Mouse (Mus musculus) CD8-positive naive resting alpha-beta T cell, adult 2 months (primary cell): ENCODE data around the gene Nudt6.

Source experiments
- DNase-seq, 2 experiments: peaks; one replicate each; pipeline ENCODE4 v3.0.0; 2022; ENCODE audit warnings: low read depth in 2 of 2, low spot score in 2 of 2

Gene Nudt6

GRCm38 (mm10) chr3:37383096-37383765 lies 36.8 kb downstream of the Nudt6 start:
- no peak for DNase-seq

GRCm38 (mm10) chr3:37381457-37381856 lies 38.6 kb downstream of the Nudt6 start:
- no peak for DNase-seq

GRCm38 (mm10) chr3:37379930-37380881 lies 39.8 kb downstream of the Nudt6 start:
- no peak for DNase-seq

- no peak for DNase-seq
These were observed 40.8 kb downstream of the Nudt6 start for GRCm38 (mm10) chr3:37379201-37379600.

GRCm38 (mm10) chr3:37378412-37378811 lies 41.6 kb downstream of the Nudt6 start:
- no peak for DNase-seq

- no peak for DNase-seq
These were observed 42.1 kb downstream of the Nudt6 start for GRCm38 (mm10) chr3:37377926-37378325.

- DNase-seq: no peak
These were observed 46.3 kb downstream of the Nudt6 start for GRCm38 (mm10) chr3:37373712-37374111.

GRCm38 (mm10) chr3:37370407-37370806 lies 49.6 kb downstream of the Nudt6 start:
- no peak for DNase-seq

- DNase-seq: no peak
These were observed 53.5 kb downstream of the Nudt6 start for GRCm38 (mm10) chr3:37366381-37367053.

- no peak for DNase-seq
These were observed 54.0 kb downstream of the Nudt6 start for GRCm38 (mm10) chr3:37365976-37366375.

- no peak for DNase-seq
These were observed 54.9 kb downstream of the Nudt6 start for GRCm38 (mm10) chr3:37365144-37365543.

- no peak for DNase-seq
These were observed 59.3 kb downstream of the Nudt6 start for GRCm38 (mm10) chr3:37360729-37361128.
